Mouse (Mus musculus) cerebellum, adult 9-10 months (tissue): ENCODE measurements around the gene Anapc5.
A peak's percentile ranks its signal among the peaks of the same experiment; 100 is the strongest.

Experiments used
- DNase-seq: peaks from one replicate; pipeline ENCODE4 v3.0.0; 2022

Gene Anapc5

DNA sequence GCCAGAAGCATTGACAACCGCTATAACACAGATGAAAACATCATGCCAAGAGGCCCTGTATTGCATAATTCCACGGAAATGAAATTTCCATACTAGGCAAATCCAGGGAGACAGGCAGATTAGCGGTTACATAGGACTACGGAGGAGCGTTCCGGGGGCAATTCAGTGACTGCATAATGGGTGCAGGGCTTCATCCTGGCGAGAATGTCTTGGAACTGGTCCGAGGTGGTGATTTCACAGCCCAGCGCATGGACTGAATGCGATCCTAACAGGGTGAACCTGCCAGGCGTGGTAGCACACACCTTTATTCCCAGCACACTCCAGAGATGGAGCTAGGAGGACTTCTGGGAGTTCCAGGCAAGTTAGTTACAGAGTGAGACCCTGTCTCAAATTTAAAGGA, 53.9 kb downstream of the Anapc5 start:
- no peak for DNase-seq

DNA sequence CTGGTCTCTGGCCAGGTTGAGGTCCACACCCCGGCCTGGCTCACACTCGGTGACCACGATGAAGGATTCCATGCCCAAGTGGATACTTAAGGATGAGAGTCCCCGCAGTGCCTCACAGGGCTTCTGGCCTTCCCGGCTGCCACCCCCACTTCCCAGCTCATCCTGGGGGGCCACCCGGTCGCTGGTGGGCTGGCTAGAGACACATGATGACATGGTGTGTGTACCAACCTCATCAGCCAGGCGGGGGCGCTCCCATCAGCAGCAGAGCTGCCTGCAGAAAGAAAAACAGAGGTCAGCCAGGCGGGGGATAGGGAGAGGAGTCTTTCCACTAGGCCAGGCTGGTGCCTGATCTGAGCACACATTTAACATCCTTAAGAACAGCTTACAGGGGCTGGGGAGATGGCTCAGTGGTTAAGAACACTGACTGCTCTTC, 57.1 kb downstream of the Anapc5 start:
- DNase-seq: peak; percentile 78

DNA sequence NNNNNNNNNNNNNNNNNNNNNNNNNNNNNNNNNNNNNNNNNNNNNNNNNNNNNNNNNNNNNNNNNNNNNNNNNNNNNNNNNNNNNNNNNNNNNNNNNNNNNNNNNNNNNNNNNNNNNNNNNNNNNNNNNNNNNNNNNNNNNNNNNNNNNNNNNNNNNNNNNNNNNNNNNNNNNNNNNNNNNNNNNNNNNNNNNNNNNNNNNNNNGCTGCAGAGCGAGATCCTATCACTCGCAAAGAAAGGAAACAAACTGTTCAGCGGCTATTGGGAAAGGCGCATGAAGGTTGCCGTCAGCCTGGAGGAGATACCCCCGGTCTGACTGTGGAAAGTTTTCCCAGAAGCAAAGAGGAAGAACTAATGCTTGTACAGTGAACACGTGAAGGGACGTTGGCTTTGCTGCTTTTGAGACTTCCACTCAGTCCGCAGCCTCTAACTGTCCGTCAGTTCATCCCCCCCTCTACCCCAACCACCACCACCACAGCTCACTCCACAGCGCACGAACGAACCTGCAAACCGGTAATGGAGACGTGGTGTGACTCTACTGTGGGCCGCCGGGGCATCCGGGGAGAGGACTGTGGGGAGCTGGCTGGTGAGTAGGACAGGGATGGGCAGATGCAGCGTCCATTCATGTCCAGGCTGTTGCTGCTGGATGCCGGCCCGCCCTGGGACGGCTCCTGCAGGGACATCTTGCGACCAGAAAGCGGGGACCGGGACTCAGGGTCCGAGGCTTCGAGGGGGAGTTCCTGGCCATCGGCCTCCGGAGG, 57.7 kb downstream of the Anapc5 start:
- peak; percentile 35 for DNase-seq

DNA sequence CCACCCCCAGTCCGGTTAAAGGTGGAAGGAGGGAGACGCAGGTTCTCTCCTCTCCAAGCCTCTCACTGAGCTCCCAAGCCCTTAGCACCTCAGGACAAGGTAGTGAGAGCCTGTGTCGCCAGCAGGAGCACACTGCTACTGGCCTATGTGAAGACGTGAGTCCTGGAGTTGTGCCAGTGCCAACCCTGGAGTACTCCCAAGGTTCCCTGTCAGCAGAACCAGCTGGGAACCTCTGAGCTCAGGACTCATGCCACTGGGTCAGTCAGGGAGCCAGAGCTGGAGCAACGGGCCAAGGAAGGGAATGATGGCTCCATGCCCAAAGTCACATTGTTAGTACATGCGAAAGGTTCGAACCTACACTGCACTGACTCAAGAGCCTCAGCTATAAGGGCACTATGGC, 64.5 kb downstream of the Anapc5 start:
- DNase-seq: peak; percentile 87

DNA sequence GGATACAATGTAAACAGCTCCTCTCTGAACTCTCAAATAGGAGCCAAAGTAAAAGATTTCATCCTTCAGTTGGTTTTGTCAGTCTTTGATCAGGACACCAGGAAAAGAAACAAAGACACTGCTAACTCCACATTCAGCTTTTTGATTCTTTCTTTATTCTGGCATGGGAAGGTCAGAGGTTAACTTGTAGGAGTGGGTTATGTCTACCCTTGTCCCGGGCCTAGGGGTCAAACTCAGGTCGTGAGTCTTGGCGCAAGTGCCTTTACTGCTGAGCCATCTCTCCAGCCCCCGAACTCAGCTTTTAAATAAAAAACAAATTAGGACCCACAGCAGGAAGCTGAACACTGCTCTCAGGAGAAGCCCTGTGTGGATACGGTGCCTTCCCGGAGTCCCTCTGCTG, 65.0 kb downstream of the Anapc5 start:
- no peak for DNase-seq

DNA sequence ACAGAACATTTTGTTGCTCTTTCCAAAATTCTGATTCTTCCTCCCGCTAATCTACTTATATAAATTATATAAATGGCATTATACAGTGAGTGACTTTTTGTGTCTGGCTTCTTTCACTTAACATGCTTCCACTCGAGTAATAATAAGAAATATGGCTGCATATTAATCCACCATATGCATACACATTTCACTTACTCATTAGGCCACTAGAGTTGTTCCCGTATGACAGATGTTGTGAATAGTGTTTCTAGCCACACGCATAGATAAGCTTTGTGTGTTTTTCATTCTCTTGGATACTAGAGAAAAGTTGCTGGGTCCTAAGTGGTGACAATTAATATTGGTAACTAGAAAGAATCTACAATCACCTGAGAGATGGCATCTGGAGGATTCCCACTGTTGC, 65.5 kb downstream of the Anapc5 start:
- no peak for DNase-seq

DNA sequence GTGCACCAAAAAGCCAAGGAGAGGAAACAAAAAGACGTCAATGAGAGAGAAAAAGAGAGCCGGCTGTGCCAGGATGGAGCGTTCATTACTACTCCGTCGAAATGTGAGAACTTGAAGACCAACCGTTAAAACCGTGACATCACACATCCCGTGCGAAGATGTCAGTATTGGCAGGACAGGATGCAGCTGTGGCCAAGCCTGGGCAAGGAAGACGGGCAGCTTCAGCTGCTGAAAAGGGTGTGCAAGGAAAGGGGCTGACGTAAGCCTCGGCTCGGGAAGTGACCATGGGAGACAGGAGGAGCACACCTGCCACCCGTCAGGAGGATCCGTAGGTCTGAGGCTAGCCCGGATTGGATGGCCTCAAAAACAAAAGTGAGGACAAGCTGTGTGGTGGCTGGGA, 66.7 kb downstream of the Anapc5 start:
- DNase-seq: no peak

DNA sequence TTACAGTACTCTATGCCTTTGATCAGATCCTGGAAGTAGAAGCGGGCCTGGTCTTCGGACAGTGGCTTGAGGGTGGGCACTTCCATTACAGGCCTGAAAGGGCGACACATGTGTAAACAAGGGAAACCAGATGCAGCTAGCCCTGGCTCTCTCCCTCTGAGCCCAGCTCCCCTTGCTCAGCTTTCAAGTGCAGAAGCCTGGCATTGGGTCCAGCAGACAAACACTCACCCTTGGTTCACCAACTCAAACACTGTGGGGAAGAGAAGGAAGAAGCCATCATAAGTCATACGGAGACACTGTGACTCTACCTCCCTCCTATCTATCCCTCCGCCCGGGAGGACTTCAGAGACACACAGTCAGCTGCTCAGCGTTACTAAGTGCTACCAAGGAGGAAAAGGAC, 73.2 kb downstream of the Anapc5 start:
- no peak for DNase-seq

DNA sequence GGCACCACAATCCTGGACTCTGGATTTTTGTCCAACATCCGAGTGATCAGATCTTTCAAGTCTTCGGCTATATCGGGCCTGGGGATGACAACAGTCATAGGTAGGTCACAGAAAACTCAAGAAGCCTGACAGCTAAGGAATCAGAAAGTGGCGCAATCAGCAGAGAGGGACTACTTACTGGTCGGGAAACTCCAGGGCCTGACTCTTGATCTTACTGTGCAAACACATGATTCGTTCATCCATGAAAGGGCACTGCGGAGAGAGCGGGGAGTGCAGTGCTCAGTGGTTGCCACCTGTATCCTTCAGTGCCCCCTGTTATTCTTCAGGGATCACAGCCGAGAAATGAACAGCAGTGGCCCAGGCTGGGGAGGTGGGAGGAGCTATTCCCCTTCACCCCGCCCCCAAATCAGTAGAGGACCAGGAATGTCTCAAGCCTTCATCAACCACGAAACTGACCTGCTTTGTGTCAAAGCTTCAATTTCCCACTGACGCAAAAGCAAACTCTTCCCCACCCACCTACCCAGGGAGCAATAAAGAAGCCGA, 77.2 kb downstream of the Anapc5 start:
- no peak for DNase-seq
